Mouse (Mus musculus) ES-Bruce4 (cell line): Measurements from ENCODE around the gene Ano6.

Source experiments
- CTCF ChIP-seq: IDR thresholded peaks from one replicate; pipeline ENCODE4 v1.8.1; 2011; ENCODE audit warnings: low read depth, low read length
- EP300 ChIP-seq: IDR thresholded peaks from 2 replicates; pipeline ENCODE4 v1.6.1; 2011; ENCODE audit warnings: low read depth, low read length; ENCODE audit not compliant: insufficient read depth
- POLR2A ChIP-seq: IDR thresholded peaks from one replicate; pipeline ENCODE4 v1.8.1; 2011; ENCODE audit warnings: low read length; ENCODE audit not compliant: insufficient read depth

- no peak for TF ChIP-seq CTCF
- no peak for TF ChIP-seq POLR2A
- TF ChIP-seq EP300: no peak
These were observed 21.1 kb upstream of the Ano6 start for GRCm38 (mm10) chr15:95769576-95769975.
